Mouse (Mus musculus) kidney, adult 8-10 months (tissue): Measurements from ENCODE around the gene Srl.
"Not testable (repeated sequence)": the region's sequence is repeated elsewhere in the genome, so short reads cannot be mapped to it uniquely, and the experiment has no call there.

Experiments used
- DNase-seq, 2 experiments: peaks; one replicate each; pipeline ENCODE4 v3.0.0; 2022

Srl gene

DNA sequence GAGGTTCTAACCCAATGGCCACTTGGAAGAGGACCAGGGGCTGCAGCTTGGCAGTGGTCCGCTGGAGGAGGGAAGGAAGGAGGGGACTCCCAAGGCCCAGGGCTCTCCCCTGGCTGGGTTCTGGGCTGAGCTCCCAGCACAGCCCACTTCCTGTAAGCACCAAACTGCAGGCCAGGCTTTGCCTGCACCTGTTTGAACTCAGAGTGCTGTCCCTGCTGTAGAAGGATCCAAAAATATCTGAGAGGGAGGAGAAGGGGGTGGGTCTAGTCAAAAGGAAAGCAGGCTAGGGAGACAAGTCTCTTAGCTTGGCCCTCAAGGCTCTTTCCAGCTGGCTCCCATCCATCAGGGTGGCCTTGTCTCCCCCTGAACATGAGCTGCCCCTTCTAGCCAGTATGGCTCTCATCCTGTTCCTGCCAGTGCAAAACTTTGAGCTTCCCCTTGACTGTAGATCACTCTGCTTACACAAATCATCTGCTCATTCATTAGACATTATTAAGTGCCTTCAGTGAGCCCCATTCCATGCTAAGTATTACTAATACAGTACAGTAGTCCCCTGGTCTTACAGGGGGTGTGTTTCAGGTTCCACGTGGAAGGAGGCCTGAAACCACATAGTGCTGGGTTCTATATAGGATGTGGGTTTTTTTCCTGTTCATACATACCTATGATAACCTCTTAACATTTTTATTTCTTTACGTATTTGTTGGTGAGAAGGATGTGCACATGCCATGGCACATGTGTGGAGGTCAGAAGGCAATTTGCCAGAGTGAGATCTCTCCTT is 28.8 kb downstream of the Srl start:
- DNase-seq = peak in 1 of 2 experiments; percentile 38

DNA sequence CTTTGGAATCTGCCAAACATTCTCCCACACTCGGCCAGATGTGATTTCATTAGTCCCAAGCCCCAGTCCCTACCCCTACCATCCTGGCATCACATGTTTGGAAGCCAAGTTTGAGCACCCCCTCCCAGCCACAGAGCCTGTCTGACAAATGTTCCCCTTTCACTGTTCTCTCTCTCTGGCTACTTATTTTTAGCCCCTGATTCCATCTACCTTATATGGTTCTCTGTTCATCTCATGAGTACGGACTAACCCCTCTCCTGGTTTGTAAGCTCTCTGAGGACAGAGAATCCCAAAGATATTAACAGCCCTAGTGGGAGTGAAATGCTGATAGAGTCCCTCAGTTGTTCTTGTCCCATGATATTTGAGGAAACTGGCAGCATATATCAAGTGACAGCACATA is 30.2 kb downstream of the Srl start:
- no peak for DNase-seq

DNA sequence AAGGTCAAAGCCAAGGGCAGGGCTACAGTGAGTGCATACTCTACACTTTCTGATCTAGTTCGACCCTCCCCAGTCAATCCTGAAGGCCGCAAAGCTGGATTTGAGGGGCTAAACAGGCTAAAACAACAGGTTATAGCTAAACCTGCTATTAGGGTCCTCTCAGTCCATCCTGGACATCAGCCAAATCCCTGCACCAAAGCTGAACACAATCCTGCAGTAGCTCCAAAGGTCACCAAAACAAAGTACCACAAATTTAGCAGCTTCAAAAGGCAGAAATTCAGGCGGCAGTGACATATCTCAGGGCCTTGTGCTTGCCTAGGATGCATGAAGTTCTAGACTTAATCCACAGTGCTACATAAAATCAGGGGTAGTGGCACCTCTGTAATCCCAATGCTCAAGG is 35.4 kb downstream of the Srl start:
- DNase-seq = peak in 1 of 2 experiments; percentile 58

DNA sequence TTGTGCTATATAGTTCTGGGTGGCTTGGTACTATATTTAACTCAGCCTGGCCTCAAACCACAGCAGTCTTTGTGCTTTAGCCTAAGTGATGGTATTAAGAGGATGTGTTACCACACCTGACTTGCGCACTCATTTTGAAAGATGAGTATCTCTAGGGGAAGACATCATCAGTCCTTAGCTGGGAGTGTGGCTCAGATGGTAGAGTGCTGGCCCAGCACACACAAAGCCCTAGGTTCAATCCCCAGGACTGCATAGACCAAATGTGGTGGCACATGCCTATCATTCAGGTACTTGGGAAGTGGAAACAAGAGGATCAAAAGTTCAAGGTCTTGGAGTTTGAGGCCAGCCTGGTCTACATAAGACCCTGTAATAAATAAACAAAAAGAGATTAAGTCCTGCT is 38.1 kb downstream of the Srl start:
- DNase-seq = no peak

DNA sequence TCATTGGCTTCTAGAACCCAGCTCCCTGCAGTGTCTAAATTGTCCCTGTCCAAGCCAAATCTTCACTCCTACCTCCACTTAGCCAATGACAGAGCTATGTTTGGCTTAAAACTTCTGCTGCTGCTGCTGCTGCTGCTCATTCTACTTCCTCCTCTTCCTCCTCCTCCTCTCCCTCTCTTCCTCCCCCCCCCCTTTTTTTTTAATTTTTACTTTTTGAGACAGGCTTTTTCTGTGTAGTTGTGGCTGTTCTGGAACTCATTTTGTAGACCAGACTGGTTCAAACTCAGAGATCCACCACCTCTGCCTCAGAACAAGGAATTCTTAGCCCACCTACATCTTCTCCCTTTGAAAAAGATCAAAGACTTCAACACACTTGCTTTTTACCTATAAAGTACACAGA is 39.0 kb downstream of the Srl start:
- DNase-seq = no peak

DNA sequence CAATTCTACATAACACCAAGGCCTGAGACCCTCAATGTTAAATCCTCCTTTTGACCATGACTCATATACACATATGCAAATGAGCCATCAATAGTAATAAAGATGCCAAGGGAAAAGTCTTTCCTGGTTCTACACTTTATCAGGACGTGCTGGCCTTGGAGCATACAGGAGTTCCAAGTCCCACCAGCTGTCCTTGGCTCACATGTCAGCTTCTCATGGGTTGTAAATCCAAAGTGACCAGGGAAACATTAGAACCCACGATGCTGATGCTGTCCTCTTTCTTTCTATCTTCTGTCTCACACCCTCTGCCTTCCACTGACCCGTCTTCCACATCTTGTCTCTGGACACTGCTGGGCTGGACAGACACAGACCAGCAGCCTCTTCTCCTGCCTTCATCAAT is 39.9 kb downstream of the Srl start:
- no peak for DNase-seq

DNA sequence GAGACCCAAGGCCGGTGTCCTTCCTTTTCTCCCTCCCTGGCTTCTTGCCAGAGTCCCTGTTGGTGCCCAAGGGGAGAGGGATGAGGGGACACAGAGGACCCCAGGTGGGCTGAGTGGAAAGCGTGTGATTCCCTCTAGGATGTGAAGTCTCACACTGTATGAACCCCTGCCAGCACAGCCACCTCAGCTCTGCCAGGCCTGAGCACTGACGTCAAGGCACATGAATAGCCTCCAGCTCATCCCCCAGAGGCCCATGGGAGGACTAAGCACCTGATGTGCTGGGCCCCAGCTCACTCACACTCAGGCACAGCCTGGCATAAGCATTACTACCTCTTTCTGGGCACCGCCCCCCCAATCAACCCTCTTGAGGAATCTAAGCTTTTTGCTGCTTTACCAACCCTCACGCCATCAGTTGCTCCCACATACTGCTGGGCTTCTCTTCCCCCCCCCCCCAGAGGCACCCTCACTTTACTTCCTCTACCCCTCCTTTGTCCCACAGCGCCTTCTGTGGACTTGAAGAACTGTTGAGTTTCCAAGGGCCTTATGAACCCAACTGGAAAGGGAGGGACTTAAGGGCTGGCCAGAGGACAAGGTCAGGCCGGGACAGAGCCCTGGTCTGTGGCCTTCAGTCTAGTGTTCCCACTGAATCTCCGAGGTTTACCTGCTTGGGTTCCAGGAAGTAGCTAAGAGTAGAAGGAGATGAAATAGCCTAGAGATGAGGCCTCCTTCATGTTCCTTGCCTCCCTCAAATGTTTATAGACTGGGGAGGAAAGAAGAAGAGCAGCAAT is 40.8 kb downstream of the Srl start:
- DNase-seq = peak in 1 of 2 experiments; percentile 46

DNA sequence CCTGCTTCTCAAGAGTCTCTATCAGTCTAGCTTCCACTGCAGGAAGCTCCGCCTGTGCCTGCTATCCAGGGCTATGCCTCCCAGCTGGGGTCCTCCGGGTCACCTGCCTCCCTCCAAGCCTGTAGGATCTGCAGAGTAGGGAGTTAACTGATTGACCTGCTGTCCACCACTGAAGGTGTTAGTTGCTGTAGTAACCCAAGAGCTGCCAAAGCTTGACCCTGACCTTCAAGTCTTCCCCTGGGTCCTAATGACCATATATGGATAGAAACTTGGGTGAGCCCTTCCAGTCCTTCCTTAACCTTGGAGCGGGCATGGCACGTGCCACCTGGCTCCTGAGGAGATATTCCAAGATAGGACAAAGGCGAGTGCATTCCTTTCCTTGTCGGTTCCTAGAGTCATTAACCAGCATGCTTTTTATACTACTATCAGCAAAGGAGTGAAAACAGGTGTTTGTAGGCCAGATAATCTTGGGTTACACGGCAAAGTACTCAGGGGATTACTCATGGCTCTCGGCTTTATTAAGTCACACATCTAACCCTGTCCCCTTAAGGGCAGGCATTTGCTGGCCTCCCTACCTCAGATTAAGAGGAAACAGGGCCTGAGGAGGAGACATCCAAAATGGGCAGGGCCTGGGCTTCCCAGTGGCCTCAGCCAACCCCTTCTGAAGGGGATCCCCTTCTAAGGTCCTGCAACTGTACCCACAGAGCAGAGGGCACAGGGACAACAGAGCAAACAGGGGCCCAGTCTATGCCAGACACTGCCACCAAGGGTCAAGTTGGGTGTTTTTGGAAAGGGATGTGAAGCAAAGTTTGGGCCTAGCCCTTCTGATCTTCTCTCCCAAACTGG is 43.6 kb downstream of the Srl start:
- peak; percentile 74 to 81 for DNase-seq

DNA sequence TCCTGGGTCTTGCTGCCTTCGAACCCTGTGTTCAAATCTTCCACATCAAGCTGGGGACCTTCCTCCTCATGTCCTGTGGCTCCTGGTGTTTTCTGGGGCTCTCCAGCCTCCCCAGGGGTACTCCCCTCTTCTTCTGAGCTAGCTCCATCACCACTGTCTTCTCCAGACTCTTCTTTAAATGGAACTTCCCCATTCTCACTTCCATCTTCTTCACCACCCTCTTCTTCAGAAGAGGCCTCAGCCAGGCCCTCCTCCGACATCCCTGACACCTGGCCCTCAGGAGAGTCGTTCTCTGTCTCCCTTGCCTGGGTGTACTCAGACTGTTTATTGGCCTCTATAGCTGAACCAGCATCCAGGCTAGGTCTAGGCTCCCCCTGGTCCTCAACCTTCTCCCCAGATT is 45.1 kb downstream of the Srl start:
- no peak for DNase-seq

DNA sequence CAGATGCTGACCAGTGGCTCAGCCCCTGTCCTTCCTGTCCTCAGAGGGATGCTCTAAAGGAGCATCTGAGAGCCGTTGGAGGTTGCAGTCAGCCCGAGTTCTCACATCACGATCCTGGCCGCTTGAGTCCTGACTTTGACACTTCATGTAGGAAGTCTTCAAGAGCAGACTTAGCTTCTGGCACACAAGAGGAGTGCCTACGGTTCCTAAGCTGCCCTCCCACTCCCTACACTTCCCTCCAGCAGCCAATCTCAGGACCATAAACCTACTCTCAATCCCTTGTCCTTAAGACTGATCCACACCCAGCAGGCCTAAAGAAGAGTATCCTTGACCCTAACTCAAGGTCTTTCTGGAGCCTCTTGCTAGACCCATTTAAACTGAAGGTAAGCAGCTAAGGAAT is 45.8 kb downstream of the Srl start:
- DNase-seq = peak; percentile 72 to 83

DNA sequence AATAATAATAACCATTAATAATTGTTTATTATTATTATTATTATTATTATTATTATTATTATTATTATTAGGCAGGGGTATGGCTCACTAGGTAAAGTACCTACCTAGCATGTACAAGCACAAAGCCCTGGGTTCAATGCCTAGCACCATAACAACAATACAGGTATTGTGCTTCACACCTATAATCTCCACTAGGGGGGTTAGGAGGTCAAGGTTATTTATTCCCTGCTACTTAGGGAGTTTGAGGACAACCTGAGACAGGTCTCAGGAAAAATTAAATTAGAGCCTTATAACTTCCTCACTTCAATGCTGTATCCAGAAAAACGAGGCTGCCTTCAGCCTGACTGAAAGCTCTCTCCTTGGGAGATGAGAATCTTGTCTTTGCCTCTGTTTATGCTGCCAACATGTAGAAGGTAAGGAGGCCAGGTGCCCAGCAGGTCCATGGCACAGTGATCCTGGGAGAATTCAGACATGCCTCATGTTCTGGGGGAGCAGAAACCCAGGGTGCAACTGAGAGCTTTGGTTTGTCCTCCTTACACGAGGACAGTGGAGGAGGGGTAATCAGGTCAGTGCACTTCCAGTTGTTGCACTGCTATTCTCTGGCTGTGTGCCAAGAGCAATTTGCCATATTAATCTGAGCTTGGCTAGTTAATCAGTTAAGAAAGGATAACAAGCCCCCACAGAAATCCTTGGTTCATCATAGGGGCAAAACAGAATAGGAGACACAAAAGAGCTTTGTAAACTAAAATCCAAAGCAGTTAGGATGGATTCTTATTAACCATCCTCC is 48.6 kb downstream of the Srl start:
- no peak for DNase-seq

DNA sequence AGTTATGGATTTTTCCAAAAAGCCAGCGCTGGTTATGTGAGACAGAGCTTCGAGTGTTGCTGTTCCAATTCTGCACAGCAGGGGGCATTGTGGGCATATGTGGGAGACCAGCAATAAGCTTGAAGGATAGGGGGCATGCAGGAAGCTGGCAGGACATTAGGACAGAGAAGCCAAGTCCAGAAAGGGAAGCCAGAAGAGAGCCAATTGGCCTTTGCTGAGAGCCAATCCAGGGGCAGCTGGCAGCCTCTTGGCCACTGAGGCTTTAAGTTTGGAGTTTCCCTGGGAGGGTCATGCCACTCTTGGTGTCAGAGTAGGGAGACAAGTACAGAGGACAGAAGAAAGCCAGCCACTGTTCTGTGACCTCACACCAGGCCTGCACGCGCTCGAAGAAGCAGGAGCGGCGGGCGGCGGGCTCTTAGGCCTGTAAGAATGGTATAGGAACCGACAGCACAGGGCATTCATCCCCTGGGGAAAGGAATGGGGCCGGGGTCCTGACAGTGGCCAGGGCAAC is 52.4 kb downstream of the Srl start:
- DNase-seq = peak; percentile 96 to 98

DNA sequence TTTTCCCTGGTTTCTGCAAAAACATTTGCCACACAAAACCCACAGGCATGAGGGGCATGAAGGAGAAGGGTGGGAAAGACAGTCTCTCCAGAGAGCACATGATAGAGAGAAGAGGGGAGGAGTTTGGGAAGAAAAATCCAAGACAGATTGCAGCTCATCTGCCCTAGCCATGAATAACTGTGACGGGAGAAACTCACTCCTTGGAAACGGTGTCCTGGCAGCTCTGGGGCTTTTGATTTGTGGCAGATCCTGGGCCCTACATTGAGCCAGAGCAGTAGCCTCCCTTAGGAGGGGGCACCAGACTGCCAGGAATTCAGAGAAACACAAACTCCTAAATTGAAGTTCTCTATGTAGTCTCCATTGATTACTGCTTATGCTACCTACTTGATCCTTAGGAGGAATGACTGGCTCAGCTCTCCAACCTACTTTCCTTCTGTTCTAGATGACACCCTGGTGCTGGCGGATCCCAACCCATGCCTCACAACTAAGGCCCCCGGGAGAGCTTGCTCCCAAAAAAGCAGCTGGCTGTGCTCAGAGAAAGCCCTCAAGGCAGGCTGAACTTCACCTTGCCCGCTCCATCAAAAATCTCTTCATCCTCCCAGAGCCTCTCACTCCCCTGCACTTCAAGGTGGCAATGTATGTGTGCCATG is 60.9 kb downstream of the Srl start:
- DNase-seq = no peak

DNA sequence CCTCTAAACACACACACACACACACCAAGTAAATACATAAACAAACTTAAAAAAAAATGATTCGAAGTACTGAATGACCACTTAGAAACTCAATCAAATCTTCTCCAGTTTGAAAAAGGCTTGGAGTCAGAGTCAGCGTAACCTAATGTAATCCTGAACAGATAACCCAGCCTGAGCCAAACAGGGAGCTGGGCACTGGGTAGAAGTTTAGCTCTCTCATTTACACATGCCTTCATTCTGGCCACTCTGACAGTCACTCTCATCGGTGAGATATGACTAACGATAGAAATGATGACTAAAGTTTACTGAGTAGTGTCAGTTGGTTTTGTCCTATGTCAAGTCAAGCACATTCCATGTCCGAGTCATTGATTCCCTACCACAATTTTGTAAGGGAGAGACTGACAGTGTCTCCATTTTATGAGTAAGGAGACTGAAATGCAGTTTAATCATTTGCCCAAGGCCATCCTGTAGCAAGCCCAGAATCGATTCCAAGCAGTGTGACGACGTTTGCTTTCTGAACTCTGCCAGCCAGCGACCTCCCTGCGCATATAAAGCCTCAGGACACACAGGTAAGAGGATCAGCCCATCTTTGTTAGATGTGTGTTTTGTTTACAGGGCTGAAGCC is 63.9 kb downstream of the Srl start:
- DNase-seq = peak; percentile 39 to 52

DNA sequence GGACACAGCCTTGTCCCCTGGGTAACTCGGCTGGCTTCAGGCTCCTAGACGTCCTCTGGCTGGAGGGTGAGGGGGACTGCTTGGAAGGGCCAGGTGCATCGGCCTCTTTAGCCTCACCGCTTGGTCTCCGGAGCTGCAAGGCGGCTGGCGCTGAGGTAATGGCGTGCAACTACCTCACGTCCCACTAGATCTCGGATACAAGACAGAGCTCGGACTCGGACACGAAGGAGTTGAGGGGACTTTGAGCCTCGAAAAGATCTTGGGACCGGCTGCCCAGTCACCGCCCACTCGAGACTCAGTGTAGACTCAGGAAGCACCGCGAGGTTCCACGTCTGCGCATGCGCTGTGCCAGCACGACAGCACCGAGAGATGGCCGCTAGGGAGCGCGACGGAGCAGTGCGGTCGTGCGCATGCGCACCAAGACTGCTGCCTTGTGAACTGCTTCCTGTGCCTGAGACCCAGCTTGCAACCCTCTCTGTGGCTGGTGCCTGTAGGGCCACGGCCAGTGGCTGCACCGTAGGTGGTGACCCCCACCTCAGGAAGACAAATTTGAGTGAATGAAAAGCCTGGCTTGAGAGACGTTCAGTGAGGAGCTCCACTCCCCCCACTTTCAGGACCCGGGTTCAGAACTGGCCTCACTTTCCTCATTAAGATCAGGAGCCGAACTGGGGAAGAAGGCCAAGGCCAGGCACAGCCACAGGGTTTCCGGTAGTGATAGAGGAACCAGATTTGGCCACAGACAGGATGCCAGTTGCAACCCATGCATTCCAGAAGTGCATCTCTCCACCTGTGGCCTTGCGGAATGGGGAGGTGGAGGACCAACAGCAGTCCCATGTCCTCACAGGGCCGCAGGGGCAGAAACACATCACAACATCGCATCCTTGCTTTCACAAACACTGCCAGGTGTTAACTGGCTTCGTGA is 66.5 kb downstream of the Srl start:
- peak; percentile 95 to 99 for DNase-seq

DNA sequence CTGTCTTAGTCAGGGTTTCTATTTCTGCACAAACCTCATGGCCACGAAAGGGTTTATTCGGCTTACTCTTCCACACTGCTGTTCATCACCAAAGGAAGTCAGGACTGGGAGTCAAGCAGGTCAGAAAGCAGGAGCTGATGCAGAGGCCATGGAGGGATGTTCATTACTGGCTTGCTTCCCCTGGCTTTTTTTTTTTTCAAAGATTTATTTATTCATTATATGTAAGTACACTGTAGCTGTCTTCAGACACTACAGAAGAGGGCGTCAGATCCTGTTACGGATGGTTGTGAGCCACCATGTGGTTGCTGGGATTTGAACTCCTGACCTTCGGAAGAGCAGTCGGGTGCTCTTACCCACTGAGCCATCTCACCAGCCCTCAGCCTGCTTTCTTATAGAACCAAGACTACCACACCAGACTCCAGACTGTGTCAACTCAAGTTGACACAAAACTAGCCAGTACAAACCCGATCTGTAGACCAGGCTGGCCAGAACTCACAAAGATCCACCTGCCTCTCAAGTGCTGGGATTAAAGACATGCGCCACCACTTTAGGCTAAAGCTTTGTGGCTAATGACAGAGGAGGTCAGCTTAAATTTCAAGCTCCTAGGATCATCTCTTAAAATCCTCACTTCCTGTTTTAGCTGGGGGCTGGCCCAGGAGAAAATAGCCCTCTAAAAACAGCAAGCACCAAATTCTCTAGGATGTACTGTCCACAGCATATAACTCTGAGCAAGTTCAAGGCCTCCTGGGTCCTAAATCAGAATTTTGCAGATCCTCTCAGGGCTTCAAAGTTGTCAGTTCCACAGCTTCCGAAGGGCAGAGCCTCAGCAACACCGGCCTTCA is 67.4 kb downstream of the Srl start:
- not testable (repeated sequence) for DNase-seq

DNA sequence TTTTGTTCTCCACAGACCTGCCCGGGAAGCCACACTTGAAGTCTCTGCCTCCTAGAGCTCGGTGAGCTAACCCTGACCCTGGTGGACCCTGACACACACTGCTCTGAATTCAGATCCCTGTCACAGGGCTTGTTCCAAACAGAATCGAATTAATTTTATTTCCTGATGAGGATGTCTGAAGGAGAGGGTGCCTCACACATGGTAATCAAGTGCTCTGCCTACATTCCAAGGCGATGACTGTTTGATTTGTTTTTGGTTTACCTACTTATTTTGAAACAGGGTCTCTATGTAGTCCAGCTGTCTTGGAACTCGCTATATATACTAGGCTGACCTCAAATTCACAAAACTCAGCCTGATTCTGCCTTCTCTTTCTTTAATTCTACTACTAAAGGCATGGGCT is 68.4 kb downstream of the Srl start:
- DNase-seq = no peak

DNA sequence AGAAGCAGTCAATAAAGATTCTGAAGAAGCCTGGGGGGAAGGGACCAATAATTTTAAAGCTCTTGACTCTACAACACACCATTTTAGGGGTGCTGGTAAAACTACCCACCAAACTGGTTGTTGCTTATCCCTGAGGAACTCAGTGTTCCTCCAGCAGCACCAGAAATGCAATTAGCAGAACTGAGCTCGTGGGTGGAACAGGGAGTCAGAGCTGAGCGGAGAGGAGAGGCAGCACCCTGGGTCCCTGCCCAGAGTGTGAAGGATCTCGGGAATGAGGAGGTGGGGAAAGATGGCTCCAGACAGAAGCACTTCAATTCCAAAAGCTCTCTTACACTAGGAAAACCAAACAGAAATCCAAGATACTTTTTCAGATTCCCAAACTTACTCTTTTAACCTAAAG is 68.9 kb downstream of the Srl start:
- peak in 1 of 2 experiments; percentile 28 for DNase-seq
